Mouse (Mus musculus): ENCODE results near the gene Riox1. TPM values are rescaled to one million over a fixed set of nuclear protein-coding genes. Genes with fewer than 3 reads are reported as not detected.
A peak's percentile ranks its signal among the peaks of the same experiment; 100 is the strongest.

Gene Riox1
- polyA plus RNA-seq, 1 experiment: 15.2 TPM

GRCm38 (mm10) chr12:83951711-83952575, 1.5 kb downstream of the Riox1 start:
- 76% methylated on average over 32 of the region's 32 CpGs for WGBS
- H3K27ac ChIP-seq (ENCODE audit: control insufficient read depth, insufficient read depth, low read depth, low read length, poor library complexity): peak overlapping the region; percentile 78
- peaks cover 4% of the 10 kb centered on the region; the same call in 1 of the 2 replicates for H3K4me1 ChIP-seq (ENCODE audit: control insufficient read depth, insufficient read depth, low read length)

GRCm38 (mm10) chr12:83958278-83958677, 7.9 kb downstream of the Riox1 start:
- Histone ChIP-seq H3K27ac (ENCODE audit: control insufficient read depth, insufficient read depth, low read depth, low read length, poor library complexity) (no peak overlapping the region), H3K4me3 (replicated peaks; ENCODE audit: control insufficient read depth, low read depth, low read length) (no peak overlapping the region), H3K4me1 (ENCODE audit: control insufficient read depth, insufficient read depth, low read length) (0 out of 2 replicates have a peak, but pooled peaks cover 1% of the 10 kb centered on the region)
- TF ChIP-seq CTCF (IDR thresholded peaks at IDR 0.05; ENCODE audit: control insufficient read depth, insufficient read depth, low read length) (no peak), POLR2A (IDR thresholded peaks at IDR 0.05; ENCODE audit: borderline replicate concordance, control insufficient read depth, low read depth, low read length) (no peak)
- 79% methylated on average over 9 of the region's 9 CpGs for whole genome bisulfite sequencing

More at GRCm38 (mm10) chr12:83951711-83952575, 1.5 kb downstream of the Riox1 start:
- TF ChIP-seq POLR2A (IDR thresholded peaks at IDR 0.05; ENCODE audit: borderline replicate concordance, control insufficient read depth, low read depth, low read length) (no peak), CTCF (IDR thresholded peaks at IDR 0.05; ENCODE audit: control insufficient read depth, insufficient read depth, low read length) (no peak)
- H3K4me3 ChIP-seq (replicated peaks; ENCODE audit: control insufficient read depth, low read depth, low read length): peak overlapping the region; percentile 86

- H3K27ac ChIP-seq (ENCODE audit: control insufficient read depth, insufficient read depth, low read depth, low read length, poor library complexity): no peak overlapping the region
- WGBS: 72% methylated on average over 6 of the region's 7 CpGs
- no peak overlapping the region for H3K4me3 ChIP-seq (replicated peaks; ENCODE audit: control insufficient read depth, low read depth, low read length)
- TF ChIP-seq CTCF (IDR thresholded peaks at IDR 0.05; ENCODE audit: control insufficient read depth, insufficient read depth, low read length) (no peak), POLR2A (IDR thresholded peaks at IDR 0.05; ENCODE audit: borderline replicate concordance, control insufficient read depth, low read depth, low read length) (no peak)
- no peaks in the 10 kb centered on the region for H3K4me1 ChIP-seq (ENCODE audit: control insufficient read depth, insufficient read depth, low read length)
Observed at GRCm38 (mm10) chr12:83965235-83965634, 14.8 kb downstream of the Riox1 start.

- TF ChIP-seq CTCF (IDR thresholded peaks at IDR 0.05; ENCODE audit: control insufficient read depth, insufficient read depth, low read length) (peak; percentile 28; the same call in 1 of the 2 replicates), POLR2A (IDR thresholded peaks at IDR 0.05; ENCODE audit: borderline replicate concordance, control insufficient read depth, low read depth, low read length) (no peak)
- H3K27ac ChIP-seq (ENCODE audit: control insufficient read depth, insufficient read depth, low read depth, low read length, poor library complexity): no peak overlapping the region
- no peaks in the 10 kb centered on the region; the same call in 1 of the 2 replicates for H3K4me1 ChIP-seq (ENCODE audit: control insufficient read depth, insufficient read depth, low read length)
- no peak overlapping the region for H3K4me3 ChIP-seq (replicated peaks; ENCODE audit: control insufficient read depth, low read depth, low read length)
- WGBS: 12% methylated on average over 2 of the region's 2 CpGs
Observed at GRCm38 (mm10) chr12:83972117-83972516, 21.7 kb downstream of the Riox1 start.

GRCm38 (mm10) chr12:83978862-83979261, 28.5 kb downstream of the Riox1 start:
- Histone ChIP-seq H3K4me3 (replicated peaks; ENCODE audit: control insufficient read depth, low read depth, low read length) (no peak overlapping the region), H3K4me1 (ENCODE audit: control insufficient read depth, insufficient read depth, low read length) (no peaks in the 10 kb centered on the region), H3K27ac (ENCODE audit: control insufficient read depth, insufficient read depth, low read depth, low read length, poor library complexity) (no peak overlapping the region)
- no peak for TF ChIP-seq POLR2A (IDR thresholded peaks at IDR 0.05; ENCODE audit: borderline replicate concordance, control insufficient read depth, low read depth, low read length)
- no peak for TF ChIP-seq CTCF (IDR thresholded peaks at IDR 0.05; ENCODE audit: control insufficient read depth, insufficient read depth, low read length)
- 82% methylated on average over 6 of the region's 6 CpGs for WGBS

GRCm38 (mm10) chr12:83981615-83982014, 31.2 kb downstream of the Riox1 start:
- no peaks in the 10 kb centered on the region for H3K4me1 ChIP-seq (ENCODE audit: control insufficient read depth, insufficient read depth, low read length)
- no peak overlapping the region for H3K4me3 ChIP-seq (replicated peaks; ENCODE audit: control insufficient read depth, low read depth, low read length)
- TF ChIP-seq POLR2A (IDR thresholded peaks at IDR 0.05; ENCODE audit: borderline replicate concordance, control insufficient read depth, low read depth, low read length) (no peak), CTCF (IDR thresholded peaks at IDR 0.05; ENCODE audit: control insufficient read depth, insufficient read depth, low read length) (no peak)
- WGBS: 80% methylated on average over 4 of the region's 4 CpGs
- H3K27ac ChIP-seq (ENCODE audit: control insufficient read depth, insufficient read depth, low read depth, low read length, poor library complexity): no peak overlapping the region

- Histone ChIP-seq H3K4me1 (ENCODE audit: control insufficient read depth, insufficient read depth, low read length) (no peaks in the 10 kb centered on the region), H3K4me3 (replicated peaks; ENCODE audit: control insufficient read depth, low read depth, low read length) (no peak within 1 kb of the TSS), H3K27ac (ENCODE audit: control insufficient read depth, insufficient read depth, low read depth, low read length, poor library complexity) (no peak within 1 kb of the TSS)
- TF ChIP-seq POLR2A (IDR thresholded peaks at IDR 0.05; ENCODE audit: borderline replicate concordance, control insufficient read depth, low read depth, low read length) (no peak), CTCF (IDR thresholded peaks at IDR 0.05; ENCODE audit: control insufficient read depth, insufficient read depth, low read length) (no peak)
- WGBS: 82% methylated on average over 4 of the region's 4 CpGs
Observed at GRCm38 (mm10) chr12:83984752-83985151, 34.3 kb downstream of the Riox1 start, which contains the start of gene Heatr4. Gene Heatr4, minus strand, starts transcription at chr12:83984852.

GRCm38 (mm10) chr12:83987242-83987582, 36.8 kb downstream of the Riox1 start:
- WGBS: 17% methylated on average over 8 of the region's 8 CpGs
- Histone ChIP-seq H3K27ac (ENCODE audit: control insufficient read depth, insufficient read depth, low read depth, low read length, poor library complexity) (peak overlapping the region; percentile 99), H3K4me1 (ENCODE audit: control insufficient read depth, insufficient read depth, low read length) (no peaks in the 10 kb centered on the region), H3K4me3 (replicated peaks; ENCODE audit: control insufficient read depth, low read depth, low read length) (peak overlapping the region; percentile 76)
- TF ChIP-seq CTCF (IDR thresholded peaks at IDR 0.05; ENCODE audit: control insufficient read depth, insufficient read depth, low read length): no peak
- no peak for TF ChIP-seq POLR2A (IDR thresholded peaks at IDR 0.05; ENCODE audit: borderline replicate concordance, control insufficient read depth, low read depth, low read length)
